Mouse (Mus musculus) bone marrow macrophage, adult 2 months (primary cell): ENCODE data around the gene Cdc42se2. TPM values are rescaled to one million over a fixed set of nuclear protein-coding genes. Genes with fewer than 3 reads are reported as not detected.

Experiments used
- H3K27ac ChIP-seq: 2 replicates; pipeline ENCODE4 v1.5.1; 2012; ENCODE audit warnings: low read depth, low read length; ENCODE audit not compliant: insufficient read depth
- H3K4me1 ChIP-seq: 2 replicates; pipeline ENCODE4 v1.6.1; 2012; ENCODE audit warnings: low read length; ENCODE audit not compliant: control insufficient read depth, insufficient read depth
- H3K4me3 ChIP-seq: 2 replicates; pipeline ENCODE4 v1.5.1; 2012; ENCODE audit warnings: mild to moderate bottlenecking, low read length, moderate library complexity; ENCODE audit not compliant: insufficient read depth
- CTCF ChIP-seq: IDR thresholded peaks from 2 replicates; pipeline ENCODE4 v1.5.1; 2012; ENCODE audit warnings: low read depth, mild to moderate bottlenecking, low read length, moderate library complexity
- POLR2A ChIP-seq: IDR thresholded peaks from 2 replicates; pipeline ENCODE4 v1.6.1; 2012; ENCODE audit warnings: mild to moderate bottlenecking, low read depth, low read length, borderline replicate concordance
- polyA plus RNA-seq: library from polyadenylated mRNA; stranded (reverse); fragments of >200 nt; gene quantifications from 2 replicates; pipeline ENCODE4 v1.2.4, GENCODE M21; 2012; ENCODE audit not compliant: missing spikeins, insufficient read depth, insufficient read length

The Cdc42se2 gene
- polyA plus RNA-seq: 126 and 128 TPM in 2 replicates

GRCm38 (mm10) chr11:54787488-54788474, at the start of gene Cdc42se2:
Gene Cdc42se2, minus strand, starts transcription at chr11:54787675.
- Histone ChIP-seq H3K27ac (peak within 1 kb of the TSS; percentile 69), H3K4me3 (peak within 1 kb of the TSS; percentile 78), H3K4me1 (peaks cover 9% of the 10 kb centered on the region)
- TF ChIP-seq CTCF (no peak), POLR2A (no peak; the same call in 1 of the 2 replicates)

- H3K4me1 ChIP-seq: peaks cover 2% of the 10 kb centered on the region; the same call in 1 of the 2 replicates
- no peak overlapping the region for H3K4me3 ChIP-seq
- TF ChIP-seq POLR2A: no peak
- no peak for TF ChIP-seq CTCF
- no peak overlapping the region for H3K27ac ChIP-seq
Measured at GRCm38 (mm10) chr11:54836106-54836505, 48.6 kb upstream of the Cdc42se2 start.

GRCm38 (mm10) chr11:54834596-54834995, 47.1 kb upstream of the Cdc42se2 start:
- Histone ChIP-seq H3K4me3 (no peak overlapping the region), H3K4me1 (peaks cover 2% of the 10 kb centered on the region; the same call in 1 of the 2 replicates), H3K27ac (no peak overlapping the region)
- TF ChIP-seq CTCF (no peak), POLR2A (no peak)

GRCm38 (mm10) chr11:54833833-54834232, 46.4 kb upstream of the Cdc42se2 start:
- TF ChIP-seq CTCF (no peak), POLR2A (no peak)
- no peak overlapping the region for H3K27ac ChIP-seq
- H3K4me1 ChIP-seq: peaks cover 2% of the 10 kb centered on the region; the same call in 1 of the 2 replicates
- no peak overlapping the region for H3K4me3 ChIP-seq

GRCm38 (mm10) chr11:54826819-54827218, 39.3 kb upstream of the Cdc42se2 start:
- H3K4me1 ChIP-seq: peaks cover 2% of the 10 kb centered on the region; the same call in 1 of the 2 replicates
- TF ChIP-seq CTCF: no peak
- no peak for TF ChIP-seq POLR2A
- no peak overlapping the region for H3K4me3 ChIP-seq
- no peak overlapping the region for H3K27ac ChIP-seq

GRCm38 (mm10) chr11:54825774-54826173, 38.3 kb upstream of the Cdc42se2 start:
- Histone ChIP-seq H3K4me3 (no peak overlapping the region), H3K4me1 (no peaks in the 10 kb centered on the region; the same call in 1 of the 2 replicates), H3K27ac (no peak overlapping the region)
- TF ChIP-seq CTCF (no peak), POLR2A (no peak)

GRCm38 (mm10) chr11:54823467-54823866, 36.0 kb upstream of the Cdc42se2 start:
- no peak for TF ChIP-seq CTCF
- TF ChIP-seq POLR2A: no peak
- Histone ChIP-seq H3K27ac (no peak overlapping the region), H3K4me3 (no peak overlapping the region), H3K4me1 (peaks cover 5% of the 10 kb centered on the region)

GRCm38 (mm10) chr11:54819489-54819888, 32.0 kb upstream of the Cdc42se2 start:
- Histone ChIP-seq H3K4me3 (no peak overlapping the region), H3K27ac (no peak overlapping the region), H3K4me1 (peaks cover 5% of the 10 kb centered on the region)
- TF ChIP-seq POLR2A (no peak), CTCF (no peak)

- Histone ChIP-seq H3K4me3 (no peak overlapping the region), H3K27ac (no peak overlapping the region), H3K4me1 (peaks cover 17% of the 10 kb centered on the region)
- TF ChIP-seq POLR2A (no peak), CTCF (no peak)
Measured at GRCm38 (mm10) chr11:54817449-54817848, 30.0 kb upstream of the Cdc42se2 start.

- Histone ChIP-seq H3K4me1 (peaks cover 32% of the 10 kb centered on the region), H3K27ac (no peak overlapping the region), H3K4me3 (no peak overlapping the region)
- TF ChIP-seq POLR2A (no peak), CTCF (no peak)
Measured at GRCm38 (mm10) chr11:54815659-54816058, 28.2 kb upstream of the Cdc42se2 start.
